Mouse (Mus musculus): Measurements from ENCODE around the gene Erich3.

The Erich3 gene

DNA sequence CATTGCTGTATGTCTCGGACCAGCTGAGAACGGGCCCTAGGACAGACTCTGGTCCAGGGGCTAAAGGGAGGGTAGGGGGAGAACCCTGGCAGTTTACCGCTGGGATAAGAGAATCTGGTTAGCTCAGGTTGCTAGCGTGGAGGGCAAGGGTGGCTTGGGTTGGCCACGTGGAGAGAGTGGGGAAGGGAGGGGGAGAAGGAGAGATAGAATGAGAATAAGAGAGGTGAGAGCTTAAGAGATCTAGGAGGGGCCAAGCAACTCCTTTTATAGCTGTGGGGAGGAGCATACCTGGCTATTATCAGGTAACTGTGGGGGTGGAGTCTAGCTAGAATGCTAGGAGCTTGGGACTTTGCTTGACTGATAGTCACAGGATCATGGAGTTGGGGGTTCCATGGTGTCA lies 7.4 kb downstream of the Erich3 start:
- in situ Hi-C loops (cut with MboI; ENCODE audit: low sequenced_read_pairs), result no loop called here

DNA sequence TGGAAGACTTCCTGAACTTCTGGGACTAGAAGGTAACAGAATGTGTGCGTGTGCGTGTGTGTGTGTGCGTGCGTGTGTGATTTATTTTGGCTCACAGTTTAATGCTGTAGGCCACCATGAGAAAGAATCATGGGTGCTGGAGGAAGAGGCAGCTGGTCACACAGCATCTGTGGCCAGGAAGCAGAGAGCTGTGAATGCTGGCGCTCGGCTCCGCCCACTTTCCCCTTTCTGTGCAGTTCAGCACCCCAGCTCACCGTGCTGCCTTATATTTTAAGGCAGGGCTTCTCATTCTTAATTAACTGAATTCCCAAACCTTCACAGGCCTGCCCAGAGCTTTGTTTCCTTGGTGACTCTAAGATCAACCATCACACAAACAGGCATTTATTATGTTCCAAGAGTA lies 9.7 kb downstream of the Erich3 start:
- in situ Hi-C loops (cut with MboI; ENCODE audit: low sequenced_read_pairs), result no loop called here

DNA sequence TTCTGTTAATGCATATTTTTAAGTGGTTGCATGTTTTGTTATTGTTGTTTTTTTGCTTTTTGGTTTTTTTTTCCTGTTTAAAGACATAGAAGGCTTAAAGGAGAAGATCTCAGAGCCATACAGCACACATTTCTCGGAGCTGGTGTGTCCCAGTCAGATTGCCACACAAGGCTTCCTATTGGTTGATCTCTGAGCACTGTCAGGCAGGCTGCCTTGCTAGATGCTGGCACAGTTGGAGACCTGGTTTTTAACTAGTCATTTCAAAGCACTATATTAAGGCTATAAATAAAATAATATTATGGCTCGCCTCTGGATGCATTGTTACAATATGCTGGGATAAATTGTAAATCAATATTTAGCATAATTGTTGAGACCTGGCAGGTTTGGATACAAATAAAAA lies 18.9 kb downstream of the Erich3 start:
- in situ Hi-C loops (cut with MboI; ENCODE audit: low sequenced_read_pairs), result no loop called here

DNA sequence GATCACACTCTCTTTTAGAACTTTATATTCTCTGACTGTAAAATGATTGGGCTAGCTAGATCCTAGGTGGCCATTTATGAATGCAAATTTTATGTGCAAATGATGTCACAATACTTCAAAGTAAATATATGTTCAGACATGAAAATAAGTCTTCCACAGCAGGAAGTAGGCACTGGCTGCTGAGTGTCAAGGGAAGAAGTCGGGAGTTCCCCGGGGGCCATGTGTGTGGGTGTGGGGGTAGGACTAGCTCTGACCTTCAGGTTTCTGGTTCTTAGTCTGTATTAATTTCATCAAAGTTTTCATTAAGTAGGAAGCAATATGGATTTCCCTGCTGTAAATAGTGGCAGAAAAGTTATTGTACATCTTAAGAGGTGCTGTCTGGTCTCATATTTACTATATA lies 20.0 kb downstream of the Erich3 start:
- in situ Hi-C loops (cut with MboI; ENCODE audit: low sequenced_read_pairs), result no loop called here

DNA sequence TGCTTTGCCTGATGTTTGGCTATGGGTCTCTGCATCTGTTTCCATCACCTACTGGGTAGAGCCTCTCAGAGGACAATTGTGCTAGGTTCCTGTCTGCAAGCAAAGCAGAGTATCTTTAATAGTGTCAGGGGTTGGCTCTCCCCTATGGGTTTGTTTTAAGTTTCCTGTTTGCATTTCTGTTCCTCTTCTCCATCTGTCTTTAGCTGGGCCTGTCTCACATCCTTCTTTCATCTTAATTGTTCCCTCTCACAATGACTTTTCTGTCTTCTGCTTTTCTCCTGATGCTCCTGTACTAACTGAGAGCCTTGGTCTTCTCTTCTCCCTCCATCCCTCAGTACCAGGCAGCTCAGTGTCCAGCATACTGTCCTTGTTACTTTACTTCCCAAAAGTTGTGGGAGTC lies 26.6 kb downstream of the Erich3 start:
- in situ Hi-C loops (cut with MboI; ENCODE audit: low sequenced_read_pairs), result no loop called here

DNA sequence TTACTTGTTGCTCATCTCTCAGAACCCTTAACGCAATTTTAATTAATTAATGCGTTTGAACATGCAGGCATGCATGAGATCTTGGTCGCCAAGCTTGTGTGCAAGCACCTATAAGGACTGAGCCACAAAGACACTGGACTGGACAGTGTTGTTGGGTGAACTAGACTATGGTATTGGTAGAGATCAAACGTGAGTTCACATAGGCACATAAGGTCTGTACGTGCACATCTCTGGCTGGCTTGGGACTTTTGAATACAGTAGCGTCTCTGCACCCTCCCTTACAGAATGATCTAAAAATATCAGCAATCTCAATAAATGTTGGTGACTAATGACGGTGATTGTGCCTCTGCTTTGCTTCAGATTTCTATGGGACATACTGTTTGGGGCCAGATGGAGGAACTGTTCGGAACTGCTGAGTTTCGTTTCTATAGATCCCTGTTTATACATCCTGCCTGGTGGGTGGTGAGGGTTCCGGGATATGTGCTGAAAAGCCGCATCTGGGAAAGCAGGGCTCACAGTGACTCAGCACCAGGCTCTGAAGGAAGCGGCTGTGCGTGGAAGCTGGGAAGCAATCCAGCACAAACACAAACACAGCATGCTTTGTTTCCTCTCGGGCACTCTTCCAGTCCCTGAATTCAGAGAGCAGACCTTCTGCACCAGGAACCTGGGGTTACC lies 28.4 kb downstream of the Erich3 start:
- in situ Hi-C loops (cut with MboI; ENCODE audit: low sequenced_read_pairs), result no loop called here

DNA sequence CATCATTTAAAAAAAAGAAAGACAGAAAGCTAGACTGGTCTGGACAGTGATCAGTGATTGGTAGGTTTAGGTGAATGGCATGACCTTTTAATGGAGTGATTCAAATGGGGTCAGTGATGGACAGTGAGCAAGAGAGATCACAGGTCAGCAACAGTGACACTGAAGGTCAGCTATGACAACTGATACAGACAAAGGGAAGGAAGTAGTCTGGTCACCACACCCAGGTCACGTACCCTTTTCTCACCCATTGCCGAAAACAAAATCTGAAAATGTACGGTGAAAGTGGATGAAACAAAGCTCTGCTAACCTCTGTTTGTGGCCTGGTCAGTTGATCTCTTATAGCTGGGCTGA lies 28.9 kb downstream of the Erich3 start:
- in situ Hi-C loops (cut with MboI; ENCODE audit: low sequenced_read_pairs), result no loop called here

DNA sequence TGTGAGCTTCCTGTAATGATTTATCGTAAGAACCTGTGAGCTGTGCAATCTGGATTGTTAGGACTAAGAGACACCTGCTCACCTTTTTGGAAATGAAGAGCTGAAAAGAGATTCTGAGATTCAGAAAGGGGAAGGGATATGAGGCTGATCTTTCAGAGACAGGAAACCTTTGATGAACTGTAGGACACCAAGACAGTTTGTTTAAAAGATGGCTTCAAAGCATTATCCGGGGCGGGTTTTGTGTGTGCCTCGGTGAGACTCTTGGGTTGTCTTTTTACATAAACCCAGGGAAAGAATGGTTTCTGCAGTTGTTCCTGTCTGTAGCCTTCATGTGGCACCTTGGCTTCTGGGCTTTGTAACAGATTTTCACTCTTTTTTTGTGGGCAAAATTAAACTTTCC lies 30.2 kb downstream of the Erich3 start:
- in situ Hi-C loops (cut with MboI; ENCODE audit: low sequenced_read_pairs), result no loop called here

DNA sequence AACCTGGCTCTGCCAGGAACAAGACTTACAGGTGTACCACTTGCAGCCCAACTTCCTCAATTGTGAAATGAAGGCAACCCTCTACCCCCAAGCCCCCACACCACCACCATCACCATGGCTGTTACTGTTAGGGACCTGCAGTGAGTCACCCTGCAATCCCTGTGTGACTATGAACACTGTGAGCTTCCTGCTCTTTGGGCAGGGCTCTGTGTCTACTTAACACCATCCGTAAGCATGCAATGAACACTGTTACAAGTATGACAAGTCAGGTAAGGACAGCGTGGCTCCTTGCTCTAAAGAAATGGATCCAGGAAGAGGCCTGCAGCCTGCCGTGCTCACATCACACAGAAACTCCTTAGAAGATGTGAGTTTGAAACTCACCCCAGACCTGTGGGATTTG lies 33.0 kb downstream of the Erich3 start:
- in situ Hi-C loops (cut with MboI; ENCODE audit: low sequenced_read_pairs), result no loop called here

DNA sequence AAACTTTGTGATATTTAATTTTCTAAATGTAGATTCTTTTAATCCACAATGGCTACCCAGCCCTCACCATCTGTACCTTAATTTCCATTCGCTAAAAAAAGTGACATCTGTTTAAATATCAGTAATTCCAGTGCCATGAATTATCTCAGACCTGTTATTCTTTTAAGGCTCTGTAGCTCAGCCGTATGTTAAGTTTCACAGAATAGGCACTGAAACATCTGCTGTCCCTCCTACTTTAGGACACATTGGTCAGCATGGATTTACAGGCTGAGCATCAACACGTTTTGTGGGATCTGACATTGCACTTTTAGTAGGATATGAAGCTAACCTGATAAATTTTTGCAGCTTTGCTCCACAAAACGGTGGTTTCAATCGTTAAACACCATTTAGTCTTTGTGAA lies 35.2 kb downstream of the Erich3 start:
- in situ Hi-C loops (cut with MboI; ENCODE audit: low sequenced_read_pairs), result no loop called here

DNA sequence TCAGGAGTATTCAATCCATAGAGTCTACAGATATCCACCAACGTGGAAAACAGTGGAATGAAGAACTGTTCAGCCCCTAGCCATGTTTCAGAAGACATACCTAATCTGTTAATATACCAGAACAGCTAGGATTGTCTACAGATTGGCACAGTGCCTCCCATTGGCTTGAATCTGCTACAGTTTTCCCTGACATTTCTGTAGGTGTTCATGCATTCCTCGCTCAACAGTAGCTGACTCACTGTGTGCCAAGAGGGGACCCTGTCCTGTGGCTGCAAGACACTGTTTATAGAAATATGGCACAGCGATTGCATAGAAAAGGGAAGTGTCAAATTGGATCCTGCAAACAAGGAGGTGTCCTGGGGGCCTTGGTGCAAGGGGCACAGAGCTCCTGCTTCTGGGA lies 36.6 kb downstream of the Erich3 start:
- in situ Hi-C loops (cut with MboI; ENCODE audit: low sequenced_read_pairs), result no loop called here

DNA sequence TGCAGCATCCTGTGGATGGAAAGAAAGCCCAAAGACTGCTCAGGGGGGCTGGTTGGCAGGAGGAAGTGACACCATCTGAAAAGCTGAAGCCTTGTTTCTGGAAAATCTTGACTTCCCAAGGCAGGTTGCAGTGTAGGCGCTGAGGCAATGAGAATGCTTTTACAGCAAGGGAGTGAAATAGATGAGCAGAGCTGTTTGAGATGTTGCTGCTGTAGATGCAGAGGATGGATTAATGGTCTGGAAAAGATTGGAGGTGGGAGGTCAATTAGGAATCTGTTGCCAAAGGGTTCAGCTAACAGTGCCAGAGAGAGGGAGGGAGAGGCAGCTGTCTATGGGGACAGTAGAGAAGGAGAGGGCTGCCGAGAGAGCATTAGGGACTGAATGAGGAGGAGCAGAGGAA lies 37.1 kb downstream of the Erich3 start:
- in situ Hi-C loops (cut with MboI; ENCODE audit: low sequenced_read_pairs), result no loop called here

DNA sequence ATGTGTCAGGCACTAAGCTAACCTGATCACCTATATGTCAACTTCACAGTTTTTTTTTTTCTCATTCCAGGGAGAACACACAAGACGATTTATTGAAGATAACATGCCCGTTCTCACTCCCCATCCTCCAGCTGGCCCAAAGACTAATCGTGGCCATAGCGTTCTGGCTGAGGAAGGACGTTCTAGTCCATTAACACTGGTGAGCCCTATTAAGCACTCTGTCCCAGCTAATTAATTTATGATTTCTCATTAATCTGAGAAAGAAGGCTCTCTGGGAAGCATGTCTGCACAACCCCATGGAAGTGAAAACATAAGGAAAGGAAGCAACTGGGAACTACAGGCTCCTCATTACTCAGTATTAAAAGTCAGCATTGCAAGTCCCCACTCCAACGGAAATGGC lies 41.1 kb downstream of the Erich3 start:
- in situ Hi-C loops (cut with MboI; ENCODE audit: low sequenced_read_pairs), result no loop called here

DNA sequence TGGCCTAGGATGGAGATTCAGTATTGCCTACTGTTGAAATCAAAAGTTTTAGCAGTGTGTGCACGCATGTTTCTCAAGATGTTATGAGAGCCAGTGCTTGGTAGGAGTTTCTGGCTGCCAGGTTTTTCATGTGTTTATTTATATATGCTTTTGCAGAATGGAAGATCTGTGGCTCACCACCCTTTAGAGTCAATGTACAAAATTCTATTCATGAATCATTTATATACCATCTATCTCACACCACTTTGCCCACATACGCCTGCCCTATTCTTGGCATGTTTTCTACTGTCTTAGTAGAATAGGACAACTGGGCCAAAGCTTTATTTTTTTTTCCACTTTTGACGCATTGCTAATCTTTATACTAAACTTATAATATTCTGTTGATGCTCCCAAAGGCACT lies 44.5 kb downstream of the Erich3 start:
- in situ Hi-C loops (cut with MboI; ENCODE audit: low sequenced_read_pairs), result no loop called here

DNA sequence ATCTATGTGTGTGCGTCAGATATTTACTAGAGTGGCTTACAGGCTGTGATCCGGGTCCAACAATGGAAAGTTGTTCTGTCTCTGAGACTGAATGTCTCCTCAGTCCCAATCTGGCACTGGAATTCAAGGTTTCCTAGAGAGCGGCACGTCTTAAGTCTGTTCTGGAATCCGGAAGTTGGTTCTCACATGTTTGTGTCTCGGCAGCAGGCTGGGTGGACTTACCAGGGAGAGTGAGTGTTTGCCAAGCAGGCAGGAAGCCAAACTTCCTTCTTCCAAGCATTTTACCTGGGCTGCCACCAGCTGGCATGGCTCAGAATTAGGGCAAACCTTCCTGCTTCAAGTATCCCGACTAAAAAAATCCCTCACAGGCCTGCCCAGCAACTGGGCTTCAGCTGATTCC lies 59.5 kb downstream of the Erich3 start:
- in situ Hi-C loops (cut with MboI; ENCODE audit: low sequenced_read_pairs), result no loop called here

DNA sequence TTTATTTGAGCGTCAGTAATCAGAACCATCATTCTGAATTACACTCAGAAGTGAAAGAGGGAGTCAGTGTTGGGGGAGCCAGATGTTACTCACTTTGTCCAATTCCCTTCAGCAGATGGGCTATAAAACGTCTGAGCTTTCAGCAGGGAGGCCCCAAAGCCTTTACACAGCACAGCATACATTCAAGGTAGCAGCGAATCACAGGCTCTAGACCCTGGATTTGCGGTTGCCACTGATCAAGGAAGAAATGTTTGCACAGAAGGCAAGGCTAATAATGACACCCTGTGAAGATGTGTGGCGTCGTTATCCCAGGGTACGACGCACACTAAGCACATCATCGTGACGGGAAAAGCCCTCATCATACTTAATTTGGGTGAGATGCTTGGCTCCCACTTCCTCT lies 67.8 kb downstream of the Erich3 start:
- in situ Hi-C loops (cut with MboI; ENCODE audit: low sequenced_read_pairs), result no loop called here

DNA sequence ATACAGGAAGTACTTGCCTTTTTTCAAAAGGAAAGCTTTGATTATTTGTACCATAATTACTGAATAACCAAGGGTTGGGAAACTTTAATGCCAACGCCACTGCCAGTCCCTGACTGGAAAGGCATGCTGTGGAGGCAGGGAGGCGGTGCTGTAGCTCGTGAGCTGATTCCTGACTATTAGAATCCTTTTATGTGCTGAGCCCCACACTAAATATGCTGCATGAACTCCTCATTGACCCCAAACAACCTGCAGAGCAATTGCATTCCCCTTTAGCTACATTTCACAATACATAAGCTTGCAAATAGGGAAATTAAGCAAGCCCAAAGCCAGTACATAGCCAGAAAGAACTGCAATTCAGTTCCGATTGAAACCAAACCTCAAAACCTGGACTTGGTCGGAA lies 77.8 kb downstream of the Erich3 start:
- in situ Hi-C loops (cut with MboI; ENCODE audit: low sequenced_read_pairs), result no loop called here

DNA sequence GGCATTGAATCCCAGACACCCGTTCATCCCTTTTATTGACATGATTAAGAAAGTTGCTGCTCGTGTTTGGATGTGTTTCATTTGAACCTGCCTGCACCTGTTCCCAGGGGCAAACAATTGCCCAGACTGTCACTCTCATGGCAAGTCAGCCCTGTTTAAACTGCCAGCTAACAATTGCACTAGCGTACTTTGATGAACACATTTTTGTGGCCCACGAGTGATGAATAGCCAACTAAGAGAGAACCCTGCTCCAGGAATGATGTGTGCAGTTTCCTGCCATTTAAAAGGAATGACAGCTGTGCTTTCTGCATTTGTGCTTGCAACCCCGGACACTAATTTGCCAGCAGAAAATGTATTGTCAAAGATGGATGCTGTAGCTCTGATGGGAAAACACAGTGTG lies 79.3 kb downstream of the Erich3 start:
- in situ Hi-C loops (cut with MboI; ENCODE audit: low sequenced_read_pairs), result no loop called here

DNA sequence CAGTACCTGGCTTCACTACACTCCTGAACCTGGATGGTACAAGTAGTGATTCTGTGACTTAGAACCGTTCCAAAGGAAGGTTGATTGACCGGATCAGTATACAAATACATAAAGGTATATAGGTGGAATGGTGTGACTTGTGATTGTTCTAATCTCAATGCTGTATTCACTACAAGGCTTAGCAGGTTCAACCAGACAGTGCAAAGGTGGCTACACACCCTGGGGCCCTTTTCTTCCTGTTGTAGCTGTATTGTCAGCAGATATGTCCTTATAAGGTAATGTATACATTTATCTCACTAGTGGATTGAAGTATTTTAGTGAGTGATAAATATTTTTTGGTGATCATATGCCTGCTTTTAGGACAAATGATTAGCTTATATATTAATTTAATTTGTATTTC lies 80.7 kb downstream of the Erich3 start:
- in situ Hi-C loops (cut with MboI; ENCODE audit: low sequenced_read_pairs), result no loop called here

DNA sequence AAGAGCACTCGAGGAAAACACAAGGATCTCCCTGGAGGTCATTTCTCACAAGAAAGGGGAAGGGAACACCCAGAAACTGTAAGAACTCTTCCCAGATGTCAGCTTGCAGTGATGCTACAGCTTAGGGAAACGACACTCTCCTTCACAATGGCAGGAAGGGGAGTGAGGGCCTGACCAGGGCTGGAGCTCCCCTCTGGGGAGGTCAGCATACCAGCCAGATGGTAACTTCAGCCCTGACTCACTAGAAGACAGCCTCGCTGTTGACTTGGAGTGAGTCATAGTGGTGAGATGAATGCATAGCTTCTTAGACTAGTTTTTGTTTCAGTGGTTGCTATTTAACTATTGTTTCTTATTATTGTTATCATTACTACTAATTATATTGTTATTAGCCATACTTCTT lies 90.8 kb downstream of the Erich3 start:
- in situ Hi-C loops (cut with MboI; ENCODE audit: low sequenced_read_pairs), result no loop called here

DNA sequence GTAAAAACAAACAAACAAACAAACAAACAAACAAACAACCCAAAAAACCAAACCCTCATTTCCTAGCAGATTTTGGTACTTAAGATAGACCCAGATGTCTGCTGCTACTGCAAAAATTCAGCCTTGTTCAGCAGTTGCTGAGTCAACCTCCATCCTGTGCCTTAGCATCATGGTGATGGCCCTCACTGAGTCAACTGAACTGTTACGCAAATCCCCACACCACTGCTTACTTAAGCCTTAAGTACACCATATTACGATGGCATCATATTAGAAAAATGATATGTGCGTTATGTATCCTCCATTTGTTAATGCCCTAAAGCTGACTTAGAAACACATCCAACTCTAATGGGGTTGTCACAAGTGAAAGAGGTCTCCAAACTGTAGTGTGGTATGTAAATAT lies 91.6 kb downstream of the Erich3 start:
- in situ Hi-C loops (cut with MboI; ENCODE audit: low sequenced_read_pairs), result no loop called here

DNA sequence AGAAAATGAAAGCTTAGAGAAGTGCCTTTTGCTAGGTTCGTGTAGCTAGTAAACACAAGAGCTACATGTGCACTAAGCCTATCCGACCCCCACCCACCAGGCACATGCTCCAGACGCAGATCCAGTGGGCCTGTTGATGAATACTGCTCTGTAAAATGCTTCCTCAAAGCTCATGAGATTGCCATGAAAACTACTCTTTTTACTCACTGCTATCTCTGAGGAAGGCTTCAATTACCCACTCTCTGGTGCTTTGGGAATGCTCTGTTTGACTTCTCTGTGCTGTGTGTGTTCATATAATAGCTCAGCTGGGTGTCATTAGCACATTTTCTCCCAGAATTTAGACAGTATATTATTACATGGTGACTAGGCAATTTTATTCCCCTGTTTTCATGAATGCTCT lies 94.4 kb downstream of the Erich3 start:
- in situ Hi-C loops (cut with MboI; ENCODE audit: low sequenced_read_pairs), result no loop called here

DNA sequence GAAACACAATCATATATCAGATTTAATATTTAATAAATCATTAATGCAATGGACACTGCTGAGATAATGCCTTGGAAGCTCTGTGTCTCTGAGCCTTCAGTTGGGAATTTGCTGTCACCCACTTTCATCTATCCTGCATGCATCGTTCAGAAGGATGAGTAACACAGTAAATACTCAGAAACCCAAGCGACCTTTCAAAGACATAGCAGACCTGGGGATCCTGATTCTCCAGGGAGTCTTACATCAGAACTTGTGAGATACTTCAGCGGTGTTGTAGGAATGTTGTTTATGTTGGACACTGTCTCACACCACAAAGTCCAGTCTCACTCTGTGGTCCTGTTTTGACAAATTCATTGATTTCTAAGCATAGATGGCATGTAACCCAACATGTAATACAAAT lies 97.4 kb downstream of the Erich3 start:
- in situ Hi-C loops (cut with MboI; ENCODE audit: low sequenced_read_pairs), result no loop called here

DNA sequence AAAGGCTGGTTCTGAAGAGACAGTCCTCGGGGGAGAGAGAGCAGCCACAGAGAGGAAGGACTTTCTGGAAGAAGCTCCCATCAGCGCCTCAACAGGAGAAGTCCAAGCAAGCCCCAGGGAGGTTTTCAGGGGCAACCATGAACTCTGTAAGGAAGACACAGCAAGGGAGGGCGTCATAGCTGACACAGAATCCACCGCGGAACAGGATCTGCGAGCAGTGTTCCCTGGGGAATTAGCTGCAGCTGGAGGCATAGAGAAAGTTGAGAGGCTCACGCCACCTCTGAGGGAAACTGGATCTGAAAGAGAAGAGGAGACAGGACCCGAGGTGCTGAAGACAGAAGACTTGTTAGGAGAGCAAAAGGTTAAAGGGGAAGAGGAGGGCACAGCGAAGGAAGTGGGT lies 99.7 kb downstream of the Erich3 start:
- in situ Hi-C loops (cut with MboI; ENCODE audit: low sequenced_read_pairs), result no loop called here
